Mouse (Mus musculus) stomach, postnatal 0 days (tissue): Measurements from ENCODE around the gene Ugt1a6a. TPM values are rescaled to one million over a fixed set of nuclear protein-coding genes. Genes with fewer than 3 reads are reported as not detected.
A peak's percentile ranks its signal among the peaks of the same experiment; 100 is the strongest.

ENCODE experiments used
- ATAC-seq: fragments of 200-750 bp; cut with Nextera tagmentation; 2 replicates; pipeline ENCODE4 v1.8.0; 2017; ENCODE audit not compliant: low FRiP score, low TSS enrichment
- DNase-seq: peaks from one replicate; pipeline ENCODE4 v3.0.0-alpha.2; 2016; ENCODE audit warnings: low spot score
- H3K27ac ChIP-seq: fragments of 300-500 bp; sonication (generic); replicated peaks from 2 replicates; pipeline ENCODE4 v1.5.1; 2014; ENCODE audit warnings: mild to moderate bottlenecking, control low read depth
- H3K27me3 ChIP-seq: fragments of 300-500 bp; sonication (generic); 2 replicates; pipeline ENCODE4 v1.6.1; 2014; ENCODE audit warnings: low read length; ENCODE audit not compliant: control insufficient read depth, insufficient read depth
- H3K36me3 ChIP-seq: fragments of 300-500 bp; sonication (generic); 2 replicates; pipeline ENCODE4 v1.6.1; 2014; ENCODE audit warnings: low read length, mixed read lengths; ENCODE audit not compliant: control insufficient read depth, insufficient read depth
- H3K4me1 ChIP-seq: fragments of 300-500 bp; sonication (generic); replicated peaks from 2 replicates; pipeline ENCODE4 v1.6.1; 2014; ENCODE audit warnings: antibody characterized with exemption; ENCODE audit not compliant: control insufficient read depth, insufficient read depth
- H3K4me2 ChIP-seq: fragments of 300-500 bp; sonication (generic); replicated peaks from 2 replicates; pipeline ENCODE4 v1.6.1; 2014; ENCODE audit warnings: low read depth, mild to moderate bottlenecking, control low read depth, moderate library complexity
- H3K4me3 ChIP-seq: fragments of 300-500 bp; sonication (generic); 2 replicates; pipeline ENCODE4 v1.5.1; 2014; ENCODE audit warnings: low read depth, low read length, control low read depth
- H3K9ac ChIP-seq: fragments of 300-500 bp; sonication (generic); 2 replicates; pipeline ENCODE4 v1.6.1; 2014; ENCODE audit warnings: mild to moderate bottlenecking, low read length, control low read depth, mixed read lengths
- H3K9me3 ChIP-seq: fragments of 300-500 bp; sonication (generic); 2 replicates; pipeline ENCODE4 v1.6.1; 2016; ENCODE audit warnings: low read length; ENCODE audit not compliant: control insufficient read depth
- CTCF ChIP-seq: IDR thresholded peaks from 2 replicates; pipeline ENCODE4 v1.5.1; 2016; ENCODE audit warnings: antibody characterized with exemption, low read depth, mild to moderate bottlenecking, moderate library complexity
- EP300 ChIP-seq: optimal IDR thresholded peaks from 2 replicates; pipeline ENCODE3; 2016; ENCODE audit warnings: antibody characterized with exemption
- WGBS: fragments of 180-500 bp; shearing (Covaris S2); extraction: QIAGEN DNeasy Blood & Tissue Kit; methylation state at CpG from one replicate; pipeline ENCODE4 v1.1.7; 2014; 5-methylcytosine and 5-hydroxymethylcytosine counted together
- polyA plus RNA-seq: library from polyadenylated mRNA; unstranded; fragments of >200 nt; fragmentation: Nextera tagmentation; extraction: Ambion mirVana; gene quantifications from 2 replicates; pipeline ENCODE4 v1.2.1, GENCODE M21; 2015

The Ugt1a6a gene
- polyA plus RNA-seq, 1 experiment from 2014 or later: 56.5 TPM

GRCm38 (mm10) chr1:88235894-88236415, 101.3 kb downstream of the Ugt1a6a start:
- no peak overlapping the region for H3K9ac ChIP-seq
- H3K27ac ChIP-seq: no peak overlapping the region
- ATAC-seq (no peak), DNase-seq (no peak)
- TF ChIP-seq CTCF (no peak), EP300 (no peak)
- H3K4me1 ChIP-seq: no peaks in the 10 kb centered on the region
- H3K4me2 ChIP-seq: no peak overlapping the region
- 57% methylated on average over 4 of the region's 4 CpGs for WGBS
- peaks cover 69% of the 10 kb centered on the region for H3K9me3 ChIP-seq
- no peaks in the 10 kb centered on the region; the same call in 1 of the 2 replicates for H3K27me3 ChIP-seq
- no peaks in the 10 kb centered on the region for H3K36me3 ChIP-seq
- H3K4me3 ChIP-seq: no peak overlapping the region

DNA sequence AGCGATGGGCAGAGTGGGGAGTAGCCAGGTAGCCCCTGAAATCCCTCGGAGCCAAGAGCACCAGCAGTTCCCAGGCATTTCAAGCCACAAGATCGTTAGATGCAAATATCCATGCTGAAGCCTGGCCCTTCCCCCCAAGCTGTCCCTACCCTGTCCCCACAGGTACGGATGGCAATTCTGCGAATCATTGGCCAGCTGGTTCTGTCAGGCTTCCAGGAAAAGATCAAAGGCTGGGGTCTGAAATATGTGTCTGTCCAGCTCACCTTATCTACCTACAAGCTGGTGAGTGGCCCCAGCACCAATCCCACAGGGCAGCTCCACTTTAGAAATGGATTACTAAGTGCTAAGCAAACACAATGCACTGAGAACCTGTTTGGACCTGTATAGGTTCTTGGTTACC, 102.7 kb downstream of the Ugt1a6a start:
- H3K4me3 ChIP-seq: no peak overlapping the region
- no peaks in the 10 kb centered on the region for H3K4me1 ChIP-seq
- no peak overlapping the region for H3K27ac ChIP-seq
- DNase-seq: no peak
- H3K9me3 ChIP-seq: peaks cover 70% of the 10 kb centered on the region
- H3K27me3 ChIP-seq: no peaks in the 10 kb centered on the region; the same call in 1 of the 2 replicates
- 71% methylated on average over 5 of the region's 5 CpGs for WGBS
- H3K36me3 ChIP-seq: no peaks in the 10 kb centered on the region
- ATAC-seq: peak; percentile 33
- no peak overlapping the region for H3K9ac ChIP-seq
- H3K4me2 ChIP-seq: no peak overlapping the region
- TF ChIP-seq CTCF (no peak), EP300 (no peak)

DNA sequence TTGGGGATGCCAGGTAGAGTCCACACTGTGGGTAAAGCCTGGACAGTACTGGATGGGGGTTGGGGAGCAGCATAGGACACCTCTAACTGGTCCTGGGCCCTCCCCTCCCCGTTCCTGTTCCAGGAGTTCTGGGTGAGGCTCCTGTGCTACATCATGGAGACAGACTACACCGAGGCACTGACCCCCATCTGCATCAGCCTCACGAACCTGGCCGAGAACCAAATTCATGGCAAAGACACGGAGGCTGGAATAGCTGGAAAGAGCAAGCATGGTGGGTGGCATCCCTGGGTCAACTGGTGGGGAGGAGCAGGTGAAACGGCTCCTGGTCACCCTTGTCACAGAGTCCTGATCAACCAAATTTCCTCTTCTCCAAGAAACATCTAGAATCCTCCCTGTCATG, 104.2 kb downstream of the Ugt1a6a start:
- ATAC-seq: 0 out of 2 replicates have a peak, but pooled peaks have one; percentile 4
- H3K4me1 ChIP-seq: no peaks in the 10 kb centered on the region
- no peak for DNase-seq
- no peaks in the 10 kb centered on the region for H3K36me3 ChIP-seq
- H3K4me3 ChIP-seq: no peak overlapping the region
- peaks cover 69% of the 10 kb centered on the region for H3K9me3 ChIP-seq
- TF ChIP-seq CTCF (no peak), EP300 (no peak)
- WGBS: 72% methylated on average over 6 of the region's 6 CpGs
- H3K9ac ChIP-seq: no peak overlapping the region
- no peak overlapping the region for H3K4me2 ChIP-seq
- H3K27ac ChIP-seq: no peak overlapping the region
- H3K27me3 ChIP-seq: no peaks in the 10 kb centered on the region; the same call in 1 of the 2 replicates

GRCm38 (mm10) chr1:88240072-88240471, 105.5 kb downstream of the Ugt1a6a start:
- no peak for TF ChIP-seq CTCF
- TF ChIP-seq EP300: no peak
- no peaks in the 10 kb centered on the region for H3K36me3 ChIP-seq
- 72% methylated on average over 5 of the region's 5 CpGs for WGBS
- H3K4me1 ChIP-seq: no peaks in the 10 kb centered on the region
- no peak for ATAC-seq
- no peak overlapping the region for H3K4me2 ChIP-seq
- H3K4me3 ChIP-seq: no peak overlapping the region
- no peaks in the 10 kb centered on the region; the same call in 1 of the 2 replicates for H3K27me3 ChIP-seq
- no peak overlapping the region for H3K9ac ChIP-seq
- no peak overlapping the region for H3K27ac ChIP-seq
- peaks cover 66% of the 10 kb centered on the region for H3K9me3 ChIP-seq
- DNase-seq: no peak

GRCm38 (mm10) chr1:88240579-88240978, 106.0 kb downstream of the Ugt1a6a start:
- no peaks in the 10 kb centered on the region; the same call in 1 of the 2 replicates for H3K27me3 ChIP-seq
- TF ChIP-seq CTCF (no peak), EP300 (no peak)
- H3K4me2 ChIP-seq: no peak overlapping the region
- no peak overlapping the region for H3K4me3 ChIP-seq
- H3K27ac ChIP-seq: no peak overlapping the region
- H3K36me3 ChIP-seq: no peaks in the 10 kb centered on the region
- ATAC-seq (0 out of 2 replicates have a peak, but pooled peaks have one; percentile 3), DNase-seq (no peak)
- H3K9ac ChIP-seq: no peak overlapping the region
- H3K9me3 ChIP-seq: peaks cover 61% of the 10 kb centered on the region
- WGBS: 70% methylated on average over 4 of the region's 4 CpGs
- H3K4me1 ChIP-seq: no peaks in the 10 kb centered on the region

- no peaks in the 10 kb centered on the region for H3K4me1 ChIP-seq
- TF ChIP-seq CTCF (no peak), EP300 (no peak)
- no peaks in the 10 kb centered on the region for H3K36me3 ChIP-seq
- H3K4me2 ChIP-seq: no peak overlapping the region
- WGBS: 62% methylated on average over 5 of the region's 5 CpGs
- H3K27ac ChIP-seq: no peak overlapping the region
- no peak overlapping the region for H3K9ac ChIP-seq
- H3K9me3 ChIP-seq: peaks cover 43% of the 10 kb centered on the region
- DNase-seq (no peak), ATAC-seq (no peak)
- no peak overlapping the region for H3K4me3 ChIP-seq
- H3K27me3 ChIP-seq: no peaks in the 10 kb centered on the region; the same call in 1 of the 2 replicates
Measured at GRCm38 (mm10) chr1:88243861-88244260, 109.3 kb downstream of the Ugt1a6a start.
